Mouse (Mus musculus) 416B (cell line): ENCODE data around the gene Lsm2.

Experiments used
- DNase-seq: peaks from one replicate; pipeline ENCODE4 v3.0.0; 2011; ENCODE audit warnings: low read depth

Lsm2 gene

GRCm38 (mm10) chr17:34981690-34982180 is at the start of gene Lsm2:
Lsm2 (plus strand) TSS chr17:34981862.
- DNase-seq, result peak; percentile 95

GRCm38 (mm10) chr17:34932287-34932686 is 49.4 kb upstream of the Lsm2 start:
- DNase-seq, result no peak

- no peak for DNase-seq
Observed at GRCm38 (mm10) chr17:34934031-34934430, 47.6 kb upstream of the Lsm2 start.

- DNase-seq, result peak; percentile 47
Observed at GRCm38 (mm10) chr17:34934830-34935229, 46.8 kb upstream of the Lsm2 start.

- peak; percentile 78 for DNase-seq
Observed at GRCm38 (mm10) chr17:34937960-34938505, 43.6 kb upstream of the Lsm2 start.

- peak; percentile 20 for DNase-seq
Observed at GRCm38 (mm10) chr17:34941344-34942041, 40.2 kb upstream of the Lsm2 start.

GRCm38 (mm10) chr17:34943128-34943815 is 38.4 kb upstream of the Lsm2 start:
- no peak for DNase-seq

- DNase-seq, result no peak
Observed at GRCm38 (mm10) chr17:34944362-34944761, 37.3 kb upstream of the Lsm2 start.

- DNase-seq, result no peak
Observed at GRCm38 (mm10) chr17:34946486-34947140, 35.0 kb upstream of the Lsm2 start.

GRCm38 (mm10) chr17:34947606-34948005 is 34.1 kb upstream of the Lsm2 start:
- DNase-seq, result peak; percentile 73

- peak; percentile 60 for DNase-seq
Observed at GRCm38 (mm10) chr17:34948721-34949552, 32.7 kb upstream of the Lsm2 start.

- peak; percentile 75 for DNase-seq
Observed at GRCm38 (mm10) chr17:34949553-34949969, 32.1 kb upstream of the Lsm2 start.

- DNase-seq, result peak; percentile 52
Observed at GRCm38 (mm10) chr17:34950514-34951455, 30.9 kb upstream of the Lsm2 start.

GRCm38 (mm10) chr17:34951636-34952377 is 29.9 kb upstream of the Lsm2 start:
- peak; percentile 46 for DNase-seq

- peak; percentile 95 for DNase-seq
Observed at GRCm38 (mm10) chr17:34952378-34953040, 29.2 kb upstream of the Lsm2 start.

- DNase-seq, result peak; percentile 71
Observed at GRCm38 (mm10) chr17:34953258-34953657, 28.4 kb upstream of the Lsm2 start.

GRCm38 (mm10) chr17:34953904-34954303 is 27.8 kb upstream of the Lsm2 start:
- no peak for DNase-seq

GRCm38 (mm10) chr17:34954831-34955230 is 26.8 kb upstream of the Lsm2 start:
- no peak for DNase-seq

- no peak for DNase-seq
Observed at GRCm38 (mm10) chr17:34955884-34956283, 25.8 kb upstream of the Lsm2 start.
